Mouse (Mus musculus) kidney, adult 18-20 months (tissue): ENCODE results near the gene Dnaaf3.

Experiments
- DNase-seq: peaks from one replicate; pipeline ENCODE4 v3.0.0; 2021

Dnaaf3 gene

DNA sequence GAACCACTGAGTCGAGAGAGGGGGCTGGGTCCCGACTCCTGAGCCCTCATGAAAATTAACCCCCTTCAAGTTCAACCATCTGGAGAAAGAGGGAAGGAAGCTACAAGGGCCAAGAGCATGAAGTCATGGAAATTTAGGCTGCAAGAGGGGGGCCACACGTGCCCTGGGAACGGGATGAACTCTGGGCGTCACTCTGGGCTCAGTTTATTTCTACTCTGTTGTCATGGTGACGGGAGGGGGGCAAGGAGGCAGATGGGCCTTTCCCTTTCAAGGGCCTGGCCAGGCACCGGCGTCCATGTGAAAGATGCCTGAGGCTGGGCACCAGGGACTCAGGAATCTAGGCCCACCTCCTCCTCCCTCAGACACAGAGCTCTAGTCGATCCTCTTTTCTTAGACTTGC lies 34.0 kb downstream of the Dnaaf3 start:
- peak; percentile 14 for DNase-seq

GRCm38 (mm10) chr7:4497271-4497903 lies 34.9 kb downstream of the Dnaaf3 start:
- DNase-seq = no peak

- DNase-seq = no peak
These were observed 35.8 kb downstream of the Dnaaf3 start for GRCm38 (mm10) chr7:4496468-4496867.

GRCm38 (mm10) chr7:4493991-4494390 lies 38.3 kb downstream of the Dnaaf3 start:
- DNase-seq = no peak

DNA sequence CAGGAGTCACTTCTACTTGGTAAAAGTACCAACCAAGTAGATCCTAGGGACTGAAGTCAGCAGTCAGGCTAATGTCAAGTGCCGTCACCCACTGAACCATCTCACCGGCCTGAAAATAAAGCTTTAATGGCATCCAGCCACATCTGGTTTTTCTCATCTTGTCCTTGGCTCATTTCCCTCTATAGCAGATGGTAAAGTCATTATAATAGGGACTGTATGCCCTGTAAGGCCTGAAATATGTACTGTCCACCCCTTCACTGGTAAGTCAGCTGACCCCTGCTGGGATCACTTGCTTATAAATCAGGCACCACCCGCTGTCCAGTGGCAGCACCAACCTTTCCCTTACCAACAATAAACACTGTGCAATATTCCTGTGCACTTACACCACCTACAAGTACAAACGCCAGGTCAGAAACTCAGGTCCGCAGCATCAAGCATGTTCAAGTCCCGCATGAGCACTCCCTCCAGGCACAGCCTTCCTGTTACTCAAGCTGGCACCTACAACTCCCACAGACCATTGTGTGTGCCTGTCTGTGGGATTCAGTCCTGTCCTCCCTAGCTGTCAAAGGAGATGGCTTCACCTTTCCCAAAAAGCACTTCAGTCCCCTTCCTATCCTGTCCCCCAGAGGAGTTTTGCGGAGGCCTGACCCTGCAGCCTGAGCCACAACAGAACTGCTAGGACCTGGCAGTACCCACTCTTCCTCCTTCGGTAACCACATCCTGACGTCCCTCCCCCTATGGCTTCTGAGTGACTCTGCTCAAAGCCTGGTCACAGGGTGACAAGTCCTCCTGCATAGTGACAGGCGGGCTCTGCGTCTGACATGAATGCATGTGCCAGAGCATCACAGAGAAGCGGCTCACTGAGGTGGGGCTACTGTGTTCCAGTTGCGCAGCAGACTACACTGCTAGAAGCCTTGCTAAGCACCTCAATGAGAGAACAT lies 39.7 kb downstream of the Dnaaf3 start:
- DNase-seq = no peak

- no peak for DNase-seq
These were observed 40.9 kb downstream of the Dnaaf3 start for GRCm38 (mm10) chr7:4491308-4491707.

- no peak for DNase-seq
These were observed 50.0 kb downstream of the Dnaaf3 start for GRCm38 (mm10) chr7:4482281-4482680.

DNA sequence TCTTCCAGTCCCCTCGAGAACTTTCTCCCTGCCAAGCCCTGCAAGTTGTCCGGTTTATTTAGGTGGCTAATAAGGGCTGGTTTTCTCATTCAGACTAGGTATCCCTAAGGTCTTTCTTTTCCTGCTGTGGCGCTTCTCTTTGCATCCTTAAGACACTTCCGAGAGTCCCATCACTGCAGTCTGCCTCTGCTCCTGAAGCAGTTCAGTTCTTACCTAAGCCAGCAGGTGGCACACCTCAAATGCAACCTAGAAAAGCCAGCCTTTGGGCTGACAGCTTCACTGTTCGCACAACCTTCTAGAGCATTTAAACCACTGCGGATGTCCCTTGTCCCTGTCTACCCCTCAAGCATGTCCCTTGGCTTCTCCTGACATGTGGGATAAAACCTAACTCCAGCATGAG lies 52.6 kb downstream of the Dnaaf3 start:
- DNase-seq = peak; percentile 44

DNA sequence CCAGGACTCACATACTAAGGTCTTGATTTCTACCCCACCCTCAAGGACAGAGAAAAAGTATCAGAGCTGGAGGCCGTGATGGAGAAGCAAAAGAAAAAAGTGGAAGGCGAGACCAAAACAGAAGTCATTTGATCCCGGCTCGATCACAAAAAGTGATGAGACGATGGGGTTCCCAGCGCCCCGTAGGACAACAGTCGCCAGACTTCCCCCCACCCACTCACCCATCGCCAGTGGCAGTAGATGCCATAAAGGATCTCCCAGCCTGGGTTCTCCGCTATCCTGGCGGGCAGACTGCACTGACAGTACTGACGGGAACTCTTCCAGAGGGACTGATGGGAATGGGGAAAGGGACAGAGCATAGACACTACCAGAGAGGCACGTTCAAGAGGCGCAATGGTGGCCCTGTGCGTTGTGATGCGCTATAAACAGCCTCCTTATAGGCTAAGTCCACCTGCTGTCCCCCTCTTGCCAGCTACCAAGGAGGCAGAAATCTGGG lies 53.4 kb downstream of the Dnaaf3 start:
- no peak for DNase-seq

DNA sequence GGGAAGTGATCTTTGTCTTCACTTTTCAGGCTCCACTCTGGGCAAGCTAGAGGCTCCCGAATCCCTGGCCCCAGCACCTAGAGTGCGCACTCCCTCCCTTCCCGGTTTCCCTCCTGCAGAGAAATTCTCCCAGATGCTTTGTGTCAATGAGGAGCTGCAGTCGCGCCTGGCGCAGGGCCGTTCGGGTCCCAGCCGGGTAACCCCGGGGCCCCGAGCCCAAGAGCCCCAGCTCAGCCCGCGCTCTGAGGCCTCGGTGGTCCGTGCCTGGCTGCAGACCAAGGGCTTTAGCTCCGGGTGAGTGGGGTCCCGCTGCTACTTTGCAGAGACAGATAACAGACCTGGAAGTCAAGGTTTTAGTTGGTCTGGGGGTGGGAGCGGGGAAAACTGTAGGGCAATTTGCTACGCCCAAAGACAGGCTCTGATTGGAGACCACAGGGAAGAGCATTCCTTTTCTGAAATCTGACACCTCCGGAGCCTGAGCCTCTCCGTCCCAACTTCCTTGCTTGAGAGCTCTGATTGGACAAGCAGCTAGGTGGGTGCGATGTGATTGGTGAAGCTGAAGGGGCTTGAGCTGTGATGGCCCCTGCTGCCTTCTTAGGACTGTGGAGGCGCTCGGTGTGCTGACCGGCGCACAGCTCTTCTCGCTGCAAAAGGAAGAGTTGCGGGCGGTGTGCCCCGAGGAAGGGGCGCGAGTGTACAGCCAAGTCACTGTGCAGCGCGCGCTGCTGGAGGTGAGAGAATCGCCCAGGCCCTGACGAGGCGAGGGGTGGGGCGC lies 54.0 kb downstream of the Dnaaf3 start:
- DNase-seq = peak; percentile 77

DNA sequence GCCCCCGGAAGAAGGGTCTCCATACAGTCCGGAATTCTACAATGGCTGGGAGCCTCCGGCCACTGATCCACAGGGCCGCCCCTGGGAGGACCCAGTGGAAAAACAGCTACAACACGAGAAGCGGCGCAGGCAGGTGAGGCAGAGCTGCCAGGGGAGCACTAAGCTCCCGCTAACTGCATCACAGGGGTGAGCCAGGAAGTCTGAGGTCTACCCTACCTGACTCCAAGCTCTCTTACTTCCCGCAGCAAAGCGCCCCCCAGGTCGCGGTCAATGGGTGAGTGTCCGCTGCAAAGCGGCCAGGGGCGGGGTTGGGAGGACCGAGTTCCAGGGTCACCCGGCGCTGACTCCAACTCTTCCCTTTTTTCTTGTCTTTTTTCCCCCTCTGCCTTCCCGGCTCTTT lies 58.3 kb downstream of the Dnaaf3 start:
- no peak for DNase-seq
